Mouse (Mus musculus) hindbrain, embryonic 14.5 days (tissue): Measurements from ENCODE around the gene Dbt. TPM values are rescaled to one million over a fixed set of nuclear protein-coding genes. Genes with fewer than 3 reads are reported as not detected.
A peak's percentile ranks its signal among the peaks of the same experiment; 100 is the strongest.

Source experiments
- ATAC-seq: fragments of 200-750 bp; cut with Nextera tagmentation; 2 replicates; pipeline ENCODE4 v1.8.0; 2017; ENCODE audit warnings: moderate number of reproducible peaks, mild to moderate bottlenecking, moderate TSS enrichment, moderate library complexity; ENCODE audit not compliant: low FRiP score
- DNase-seq: peaks from one replicate; pipeline ENCODE4 v3.0.0-alpha.2; 2015; ENCODE audit warnings: low spot score
- H3K27ac ChIP-seq: fragments of 300-500 bp; sonication (generic); 2 replicates; pipeline ENCODE4 v1.5.1; 2014; ENCODE audit warnings: mild to moderate bottlenecking, moderate library complexity
- H3K27me3 ChIP-seq: fragments of 300-500 bp; sonication (generic); 2 replicates; pipeline ENCODE4 v1.6.1; 2014; ENCODE audit warnings: mild to moderate bottlenecking, low read length, mixed read lengths; ENCODE audit not compliant: control insufficient read depth, insufficient read depth
- H3K36me3 ChIP-seq: fragments of 300-500 bp; sonication (generic); replicated peaks from 2 replicates; pipeline ENCODE4 v1.6.1; 2014; ENCODE audit not compliant: control insufficient read depth, insufficient read depth
- H3K4me1 ChIP-seq: fragments of 300-500 bp; sonication (generic); replicated peaks from 2 replicates; pipeline ENCODE4 v1.6.1; 2014; ENCODE audit warnings: antibody characterized with exemption, low read length, mixed read lengths; ENCODE audit not compliant: control insufficient read depth, insufficient read depth
- H3K4me2 ChIP-seq: fragments of 300-500 bp; sonication (generic); replicated peaks from 2 replicates; pipeline ENCODE4 v1.6.1; 2014; ENCODE audit warnings: mild to moderate bottlenecking, moderate library complexity
- H3K4me3 ChIP-seq: fragments of 300-500 bp; sonication (generic); replicated peaks from 2 replicates; pipeline ENCODE4 v1.5.1; 2014; ENCODE audit warnings: mild to moderate bottlenecking, low read length
- H3K9ac ChIP-seq: fragments of 300-500 bp; sonication (generic); 2 replicates; pipeline ENCODE4 v1.6.1; 2014
- H3K9me3 ChIP-seq: fragments of 300-500 bp; sonication (generic); 2 replicates; pipeline ENCODE4 v1.6.1; 2016; ENCODE audit warnings: low read length; ENCODE audit not compliant: control insufficient read depth
- whole genome bisulfite sequencing: fragments of 180-500 bp; shearing (Covaris S2); extraction: QIAGEN DNeasy Blood & Tissue Kit; methylation state at CpG from one replicate; pipeline ENCODE4 v1.1.7; 2014; 5-methylcytosine and 5-hydroxymethylcytosine counted together
- polyA plus RNA-seq: library from polyadenylated mRNA; unstranded; fragments of >200 nt; fragmentation: Nextera tagmentation; extraction: Ambion mirVana; gene quantifications from 2 replicates; pipeline ENCODE4 v1.2.1, GENCODE M21; 2014

Gene Dbt
- polyA plus RNA-seq, 1 experiment from 2014 or later: 11.6 TPM

DNA sequence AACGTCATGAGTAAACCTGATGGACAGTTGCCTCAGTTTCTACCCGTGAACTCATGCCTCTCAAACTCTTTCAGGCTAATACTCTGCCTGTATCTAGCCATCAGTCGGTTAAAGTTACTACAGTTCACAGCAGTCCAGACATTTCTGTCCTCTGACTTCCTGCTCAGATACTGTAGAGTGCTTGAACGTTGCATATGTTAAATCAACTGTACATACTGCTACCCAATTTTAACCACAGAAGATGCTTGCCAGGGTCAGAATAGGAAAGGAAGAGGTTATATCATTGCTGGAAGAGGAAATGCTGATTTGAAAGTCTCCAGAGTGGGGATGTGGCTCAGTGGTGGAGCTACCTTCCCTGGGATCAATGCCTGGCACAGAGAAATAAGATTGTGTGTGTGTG is 29.6 kb upstream of the Dbt start:
- no peak for ATAC-seq
- Histone ChIP-seq H3K4me1 (no peaks in the 10 kb centered on the region), H3K9me3 (no peaks in the 10 kb centered on the region), H3K36me3 (peaks cover 20% of the 10 kb centered on the region), H3K4me2 (no peak overlapping the region), H3K27me3 (no peaks in the 10 kb centered on the region), H3K4me3 (no peak overlapping the region), H3K27ac (no peak overlapping the region), H3K9ac (no peak overlapping the region)
- 92% methylated on average over 4 of the region's 4 CpGs for WGBS
- DNase-seq: no peak

DNA sequence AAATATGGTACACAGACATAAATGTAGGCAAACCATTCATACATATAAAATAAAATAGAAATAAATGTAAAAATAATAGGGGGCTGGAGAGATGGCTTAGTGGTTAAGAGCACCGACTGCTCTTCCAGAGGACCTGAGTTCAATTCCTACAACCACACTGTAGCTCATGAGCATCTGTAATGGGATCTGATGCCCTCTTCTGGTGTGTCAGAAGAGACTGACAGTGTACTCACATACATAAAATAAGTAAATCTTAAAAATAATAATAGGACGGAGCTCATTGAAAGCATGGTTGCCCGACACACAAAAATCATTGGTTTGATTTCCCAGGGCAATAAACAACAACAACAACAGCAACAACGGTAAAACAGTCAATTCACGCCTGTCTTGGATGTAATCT is 21.9 kb upstream of the Dbt start:
- no peaks in the 10 kb centered on the region for H3K27me3 ChIP-seq
- peaks cover 93% of the 10 kb centered on the region for H3K36me3 ChIP-seq
- H3K4me3 ChIP-seq: no peak overlapping the region
- H3K4me1 ChIP-seq: no peaks in the 10 kb centered on the region
- no peak overlapping the region for H3K9ac ChIP-seq
- no peak for DNase-seq
- H3K27ac ChIP-seq: no peak overlapping the region
- no peak for ATAC-seq
- 94% methylated on average over 5 of the region's 5 CpGs for WGBS
- no peak overlapping the region for H3K4me2 ChIP-seq
- H3K9me3 ChIP-seq: no peaks in the 10 kb centered on the region

DNA sequence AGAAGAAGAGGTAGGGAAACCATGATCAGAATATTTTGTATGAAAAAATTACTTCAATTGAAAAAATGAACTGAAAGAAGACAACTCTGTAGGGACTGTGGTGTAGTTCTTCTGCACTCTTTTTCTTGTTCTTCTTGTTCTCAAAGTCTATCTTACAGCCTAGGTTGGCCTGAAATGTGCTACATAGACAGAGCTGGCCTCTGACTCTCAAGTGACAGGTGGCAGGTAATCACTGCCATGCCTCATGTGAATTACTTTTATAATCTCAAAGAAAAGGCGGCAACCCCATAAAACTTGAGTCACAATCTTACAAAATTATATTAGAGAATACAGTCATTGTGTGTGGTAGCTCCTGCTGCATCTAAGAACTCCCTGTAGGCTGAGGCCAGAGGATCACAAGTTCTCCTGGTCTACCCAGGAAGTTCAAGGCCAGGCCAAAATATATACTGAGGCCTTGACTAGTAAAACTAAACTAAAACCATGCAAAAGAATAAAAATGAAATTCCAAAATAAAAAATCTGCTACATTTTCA is 20.9 kb upstream of the Dbt start:
- no peak overlapping the region for H3K4me3 ChIP-seq
- peaks cover 95% of the 10 kb centered on the region for H3K36me3 ChIP-seq
- no peak overlapping the region for H3K9ac ChIP-seq
- no peak for ATAC-seq
- 100% methylated on average over 1 of the region's 1 CpGs for WGBS
- no peak overlapping the region for H3K4me2 ChIP-seq
- no peaks in the 10 kb centered on the region for H3K27me3 ChIP-seq
- no peaks in the 10 kb centered on the region for H3K4me1 ChIP-seq
- no peak for DNase-seq
- H3K27ac ChIP-seq: no peak overlapping the region
- H3K9me3 ChIP-seq: no peaks in the 10 kb centered on the region

DNA sequence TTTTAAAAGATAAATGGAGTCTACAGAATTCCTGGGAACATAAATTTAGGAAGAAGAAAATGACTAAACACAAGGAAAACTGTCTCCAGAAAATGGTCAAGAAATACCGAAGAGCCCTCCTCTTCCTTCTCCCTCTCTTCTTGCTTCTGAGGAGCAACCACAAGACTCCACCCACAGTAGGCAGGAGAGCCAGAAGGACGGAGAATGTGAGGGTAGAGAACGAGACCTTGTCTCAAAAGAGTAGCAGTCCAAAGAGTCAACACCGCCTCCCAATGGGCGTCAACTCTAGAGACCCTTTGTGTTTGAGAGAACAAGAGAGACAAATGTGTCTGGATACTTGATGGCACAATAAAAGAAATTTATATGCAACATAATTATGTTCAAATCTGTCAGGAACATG is 19.2 kb upstream of the Dbt start:
- H3K27ac ChIP-seq: no peak overlapping the region
- no peaks in the 10 kb centered on the region for H3K4me1 ChIP-seq
- peaks cover 97% of the 10 kb centered on the region for H3K36me3 ChIP-seq
- H3K27me3 ChIP-seq: no peaks in the 10 kb centered on the region
- no peak overlapping the region for H3K4me3 ChIP-seq
- WGBS: 60% methylated on average over 5 of the region's 5 CpGs
- H3K9ac ChIP-seq: no peak overlapping the region
- H3K4me2 ChIP-seq: no peak overlapping the region
- H3K9me3 ChIP-seq: no peaks in the 10 kb centered on the region
- ATAC-seq (no peak), DNase-seq (no peak)

DNA sequence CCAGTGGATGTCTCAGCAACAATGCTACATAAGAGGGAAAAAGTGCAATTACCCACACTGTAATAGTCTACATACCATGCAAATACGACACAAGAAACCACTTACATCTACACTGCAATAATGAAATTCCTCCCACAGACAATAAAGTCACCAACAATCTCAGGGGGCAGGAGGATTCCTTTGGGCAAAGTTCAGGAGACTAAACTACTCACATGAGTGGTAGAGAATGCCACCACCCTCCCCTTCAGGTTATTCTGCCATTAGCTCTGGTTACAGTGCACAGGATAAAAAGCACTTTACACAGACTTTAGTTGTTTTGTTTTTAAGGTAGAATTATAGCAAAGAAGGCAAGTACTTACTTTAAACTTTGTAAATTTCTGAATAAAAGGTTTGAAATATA is 17.2 kb upstream of the Dbt start:
- Histone ChIP-seq H3K27me3 (no peaks in the 10 kb centered on the region), H3K27ac (no peak overlapping the region), H3K9ac (no peak overlapping the region), H3K9me3 (no peaks in the 10 kb centered on the region), H3K36me3 (peaks cover 96% of the 10 kb centered on the region), H3K4me2 (no peak overlapping the region), H3K4me3 (no peak overlapping the region), H3K4me1 (no peaks in the 10 kb centered on the region)
- WGBS: 87% methylated on average over 1 of the region's 1 CpGs
- DNase-seq (no peak), ATAC-seq (no peak)

DNA sequence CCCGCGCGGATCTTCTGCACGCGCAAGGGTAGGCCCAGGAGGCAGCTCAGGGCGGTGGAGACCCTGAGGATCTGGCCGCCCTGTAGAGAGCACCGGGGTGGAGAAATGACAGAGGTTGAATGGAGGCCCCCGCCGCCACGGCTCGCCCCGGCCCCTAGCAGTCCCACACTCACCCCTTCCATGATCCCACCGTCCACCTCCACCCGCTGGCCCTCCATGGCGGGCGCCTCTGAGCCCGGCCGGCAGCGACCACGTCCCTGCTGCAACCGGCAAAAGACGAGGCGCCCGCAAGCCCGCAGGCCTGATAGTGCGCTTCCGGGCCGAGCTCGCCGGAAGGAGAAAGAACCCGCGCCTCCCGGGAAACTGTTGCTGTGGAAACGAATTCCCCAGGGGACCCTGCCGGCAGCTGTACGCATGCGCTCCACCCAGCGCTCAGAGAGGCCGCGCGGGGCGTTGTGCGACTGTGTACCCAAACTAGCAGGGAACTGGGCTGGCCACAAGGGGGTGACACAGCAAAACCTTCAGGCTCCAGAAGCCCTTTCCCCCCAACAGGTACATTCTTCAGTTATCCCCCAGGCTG is 5.0 kb upstream of the Dbt start, which contains the start of gene Rtca:
Rtca (minus strand) TSS at position 437 of the 580 bp plus-strand sequence.
- H3K4me3 ChIP-seq: peak within 1 kb of the TSS; percentile 98
- no peaks in the 10 kb centered on the region for H3K27me3 ChIP-seq
- ATAC-seq: peak; percentile 95
- H3K4me1 ChIP-seq: peaks cover 12% of the 10 kb centered on the region
- H3K27ac ChIP-seq: peak within 1 kb of the TSS; percentile 84
- peak; percentile 99 for DNase-seq
- peak within 1 kb of the TSS; percentile 88 for H3K4me2 ChIP-seq
- H3K9me3 ChIP-seq: no peaks in the 10 kb centered on the region
- 1% methylated on average over 31 of the region's 44 CpGs for WGBS
- peaks cover 35% of the 10 kb centered on the region for H3K36me3 ChIP-seq
- H3K9ac ChIP-seq: peak within 1 kb of the TSS; percentile 95

DNA sequence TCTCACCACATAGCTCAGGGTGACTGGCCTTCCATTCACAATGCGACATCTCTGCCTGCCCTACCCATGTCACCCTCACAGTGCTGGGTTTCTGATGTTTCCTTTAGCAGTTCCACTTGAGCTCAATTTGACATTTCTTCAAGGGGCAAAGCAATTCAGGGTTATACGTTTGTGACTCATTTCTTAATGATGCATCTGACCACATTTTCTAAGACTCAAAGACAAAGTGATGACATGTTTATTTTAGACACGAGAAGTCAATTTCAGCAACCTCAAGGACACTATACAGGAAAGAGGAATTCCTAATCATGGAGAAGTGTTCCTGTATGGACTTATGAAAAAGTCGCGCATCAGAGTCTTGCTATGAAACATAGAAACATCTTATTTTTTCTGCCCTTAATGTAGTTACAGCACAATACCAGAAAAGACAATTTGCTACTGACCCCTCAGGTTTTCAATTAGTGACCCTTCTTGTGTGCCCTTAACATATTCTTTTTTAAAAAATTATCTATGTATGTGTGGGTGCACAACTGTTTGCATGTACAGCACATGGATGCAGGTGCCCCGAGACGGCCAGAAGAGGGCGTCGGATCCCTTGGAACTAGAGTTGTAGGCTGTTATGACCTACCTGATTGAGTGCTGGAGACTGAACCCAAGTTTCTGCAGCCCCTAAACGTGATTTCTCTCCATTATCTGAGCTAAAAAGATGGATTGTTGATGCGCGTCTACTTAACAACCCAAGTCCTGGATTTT is 543 bp upstream of the Dbt start:
- Histone ChIP-seq H3K9me3 (no peaks in the 10 kb centered on the region), H3K27me3 (no peaks in the 10 kb centered on the region), H3K4me1 (peaks cover 5% of the 10 kb centered on the region), H3K4me3 (peak overlapping the region; percentile 57), H3K36me3 (no peaks in the 10 kb centered on the region), H3K9ac (0 out of 2 replicates have a peak overlapping the region, but pooled peaks have one; percentile 68), H3K4me2 (peak overlapping the region; percentile 70), H3K27ac (no peak overlapping the region)
- peak; percentile 29; the same call in 1 of the 2 replicates for ATAC-seq
- DNase-seq: no peak
- 45% methylated on average over 12 of the region's 12 CpGs for WGBS

DNA sequence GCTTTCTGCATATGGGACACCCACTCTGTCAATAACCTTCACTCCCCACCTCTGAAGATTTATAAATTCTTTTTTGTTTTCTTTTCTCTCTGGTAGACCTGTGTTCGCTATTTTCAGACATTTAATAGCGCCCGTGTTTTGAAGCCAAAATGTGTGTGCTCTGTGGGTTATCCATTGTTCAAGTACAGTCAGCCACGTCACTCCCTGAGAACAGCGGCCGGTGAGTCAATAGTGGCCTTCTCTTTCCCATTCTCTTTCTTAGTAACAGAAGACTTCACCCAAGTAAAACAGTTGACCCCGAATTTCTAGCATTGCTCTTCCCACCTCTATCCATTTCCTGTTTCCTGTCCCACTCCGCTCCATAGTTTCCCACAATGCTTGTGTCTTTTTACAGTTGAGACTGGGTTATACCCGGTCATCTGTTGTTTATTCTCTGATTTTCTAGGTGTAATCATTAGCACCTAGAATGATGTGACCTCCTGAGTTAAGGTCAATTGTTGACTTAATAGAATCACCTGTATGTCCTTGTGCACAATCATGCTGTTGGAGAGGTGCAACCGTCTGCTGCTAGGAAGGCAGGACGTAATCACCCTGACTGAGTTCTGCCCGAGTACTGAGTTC is 7.4 kb downstream of the Dbt start:
- H3K27ac ChIP-seq: no peak overlapping the region
- no peaks in the 10 kb centered on the region for H3K9me3 ChIP-seq
- DNase-seq (no peak), ATAC-seq (no peak)
- H3K27me3 ChIP-seq: no peaks in the 10 kb centered on the region
- H3K4me1 ChIP-seq: no peaks in the 10 kb centered on the region
- 76% methylated on average over 12 of the region's 12 CpGs for WGBS
- H3K4me2 ChIP-seq: no peak overlapping the region
- no peak overlapping the region for H3K9ac ChIP-seq
- peaks cover 12% of the 10 kb centered on the region; the same call in 1 of the 2 replicates for H3K36me3 ChIP-seq
- H3K4me3 ChIP-seq: no peak overlapping the region

DNA sequence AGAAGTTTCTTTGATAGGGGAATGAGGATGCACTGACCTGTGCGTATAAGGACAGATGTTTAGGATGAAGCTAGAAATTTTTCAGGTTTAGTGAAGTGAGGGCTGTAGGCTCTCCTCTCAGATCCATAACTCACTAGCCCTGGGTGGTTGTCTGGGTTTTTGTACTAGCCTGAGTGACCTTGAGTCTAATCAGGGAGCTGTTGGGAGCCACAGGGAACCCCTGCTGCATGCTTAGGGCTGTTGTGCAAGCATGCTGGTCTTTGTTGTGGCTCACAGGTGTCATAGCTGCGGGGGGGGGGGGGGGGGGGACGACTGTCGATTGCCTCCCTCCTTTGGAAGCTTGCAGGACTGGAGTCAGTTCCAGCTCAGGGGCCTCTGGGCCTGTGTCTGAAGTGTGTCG is 16.9 kb downstream of the Dbt start:
- WGBS: 87% methylated on average over 3 of the region's 5 CpGs
- Histone ChIP-seq H3K4me2 (no peak overlapping the region), H3K4me1 (no peaks in the 10 kb centered on the region)

More for the DNA sequence above, 16.9 kb downstream of the Dbt start:
- Histone ChIP-seq H3K27me3 (no peaks in the 10 kb centered on the region), H3K27ac (no peak overlapping the region), H3K4me3 (no peak overlapping the region), H3K9me3 (no peaks in the 10 kb centered on the region), H3K9ac (no peak overlapping the region), H3K36me3 (peaks cover 24% of the 10 kb centered on the region)
- DNase-seq: no peak
- ATAC-seq: no peak
